Mouse (Mus musculus) G1E (cell line): ENCODE results near the gene Galm.

Experiments used
- CTCF ChIP-seq: IDR thresholded peaks from 2 replicates; pipeline ENCODE4 v1.5.1; 2012; ENCODE audit warnings: low read depth, low read length, inconsistent platforms, mixed read lengths
- GATA1 ChIP-seq: IDR thresholded peaks from 2 replicates; pipeline ENCODE4 v1.6.1; 2012; ENCODE audit warnings: borderline replicate concordance, low read length, inconsistent platforms, mixed read lengths
- TAL1 ChIP-seq: conservative IDR thresholded peaks from 2 replicates; pipeline ENCODE4 v1.6.1; 2012; ENCODE audit warnings: low read depth, low read length, inconsistent platforms, mixed read lengths

DNA sequence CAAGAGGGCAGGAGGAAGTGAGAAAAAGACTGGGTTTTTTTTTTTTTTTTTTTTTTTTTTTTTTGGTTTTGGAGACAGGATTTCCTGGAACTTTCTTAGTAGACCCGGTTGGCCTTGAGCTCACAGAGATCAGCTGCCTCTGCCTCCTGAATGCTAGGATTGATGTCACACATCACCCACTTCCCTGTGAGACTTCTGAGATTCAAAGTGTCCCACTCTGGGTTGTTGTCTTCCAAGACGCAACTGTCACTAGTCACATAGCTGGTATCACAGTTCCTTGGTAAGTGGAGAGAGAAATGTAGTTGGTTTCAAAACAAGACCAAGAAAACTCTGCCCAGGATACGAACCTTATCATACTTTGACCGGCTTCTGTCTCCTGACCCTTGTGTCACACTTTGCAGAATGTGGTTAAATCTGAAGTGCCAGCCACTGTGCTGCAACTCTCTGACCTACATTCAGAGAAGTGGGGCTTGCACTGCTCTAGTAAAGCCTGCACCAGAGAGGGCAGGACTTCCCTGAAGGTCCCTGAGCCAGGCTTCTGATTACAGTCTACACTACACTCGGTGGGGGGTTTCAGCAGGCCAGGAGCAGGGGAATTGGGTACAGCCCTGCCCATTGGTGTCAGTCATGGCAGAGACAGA is 14.5 kb upstream of the Galm start:
- TF ChIP-seq CTCF (no peak), GATA1 (no peak), TAL1 (no peak)
